In genomic region chr6:46945703-46946102, GRCm38 (mm10) we compare ENCODE assay signal across 28 mouse cellular contexts.
A peak's percentile ranks its signal among the peaks of the same experiment; 100 is the strongest.
DNase-seq lines count a peak whose midpoint lies in the region; ATAC-seq lines count a peak whose summit lies in the region.
"Had no signal": no experiment of that assay in that cellular context is flagged by ENCODE, and none has a peak within 500 bp of the region (broad histone marks: within the 10 kb centered on the region; RNA-seq: fewer than 3 reads in every experiment).

No protein-coding gene starts in this region.

- DNase-seq in forebrain, embryonic 11.5 days (ENCODE audit: low spot score): no peak
- DNase-seq in forebrain, embryonic 10.5 days (ENCODE audit: extremely low spot score, low spot score): no peak
- peak; percentile 61 for DNase-seq in forebrain, embryonic 14.5 days (ENCODE audit: low spot score)
- peak; percentile 8 for DNase-seq in retina, postnatal 1 day
- DNase-seq in retina, embryonic 14.5 days (ENCODE audit: low spot score): no peak
- DNase-seq: adrenal gland, postnatal 10 days; adrenal gland, postnatal 36 days; B cell, adult 2 months; cerebellum, adult 11 months; cerebellum, adult 2 months; cerebellum, adult 9-11 months; cerebellum, postnatal 25 days; embryo, embryonic 11 days; gastrocnemius, postnatal 10 days; gastrocnemius, postnatal 36 days; heart, adult 2 months; heart, postnatal 14 days; heart, postnatal 4 days; kidney, adult 18-20 months had no signal

- no peaks in the 10 kb centered on the region for H3K9me3 ChIP-seq in forebrain, embryonic 11.5 days (ENCODE audit: control insufficient read depth, low read length)
- no peaks in the 10 kb centered on the region for H3K9me3 ChIP-seq in forebrain, embryonic 10.5 days
- no peaks in the 10 kb centered on the region for H3K9me3 ChIP-seq in forebrain, embryonic 14.5 days (replicated peaks; ENCODE audit: control insufficient read depth, low read length)
- H3K9me3 ChIP-seq in forebrain, embryonic 16.5 days (ENCODE audit: control insufficient read depth, low read length): no peaks in the 10 kb centered on the region
- H3K9me3 ChIP-seq: G1E; heart, embryonic 10.5 days; heart, embryonic 13.5 days had no signal

- 43% methylated on average over 4 of the region's 4 CpGs for WGBS in forebrain, embryonic 11.5 days
- 51% methylated on average over 4 of the region's 4 CpGs for WGBS in forebrain, embryonic 10.5 days
- 23% methylated on average over 4 of the region's 4 CpGs for WGBS in forebrain, embryonic 14.5 days
- 31% methylated on average over 4 of the region's 4 CpGs for WGBS in forebrain, embryonic 16.5 days

- no peak overlapping the region for H3K4me3 ChIP-seq in forebrain, embryonic 11.5 days (ENCODE audit: low read depth, low read length)
- H3K4me3 ChIP-seq in forebrain, embryonic 10.5 days: no peak overlapping the region
- H3K4me3 ChIP-seq in forebrain, embryonic 14.5 days (ENCODE audit: low read depth, low read length): no peak overlapping the region
- H3K4me3 ChIP-seq in forebrain, embryonic 16.5 days (replicated peaks; ENCODE audit: low read length): no peak overlapping the region
- H3K4me3 ChIP-seq: heart, adult 2 months; heart, embryonic 10.5 days; heart, embryonic 13.5 days had no signal

- no peaks in the 10 kb centered on the region for H3K4me1 ChIP-seq in forebrain, embryonic 11.5 days (replicated peaks; ENCODE audit: control insufficient read depth, insufficient read depth, low read length)
- H3K4me1 ChIP-seq in forebrain, embryonic 10.5 days: peaks cover 10% of the 10 kb centered on the region; the same call in 1 of the 2 replicates
- 0 out of 2 replicates have a peak, but pooled peaks cover 4% of the 10 kb centered on the region for H3K4me1 ChIP-seq in forebrain, embryonic 14.5 days (ENCODE audit: control insufficient read depth, insufficient read depth, low read length)
- H3K4me1 ChIP-seq in forebrain, embryonic 16.5 days (replicated peaks; ENCODE audit: control insufficient read depth, insufficient read depth, low read length): no peaks in the 10 kb centered on the region
- H3K4me1 ChIP-seq: heart, embryonic 10.5 days; heart, embryonic 13.5 days had no signal

- no peak overlapping the region for H3K9ac ChIP-seq in forebrain, embryonic 11.5 days (ENCODE audit: low read length)
- H3K9ac ChIP-seq in forebrain, embryonic 14.5 days (ENCODE audit: low read length): no peak overlapping the region
- no peak overlapping the region for H3K9ac ChIP-seq in forebrain, embryonic 16.5 days (replicated peaks; ENCODE audit: low read depth, low read length)
- H3K9ac ChIP-seq: heart, embryonic 13.5 days; hindbrain, embryonic 14.5 days had no signal

- H3K27ac ChIP-seq in forebrain, embryonic 11.5 days (ENCODE audit: low read depth, low read length): no peak overlapping the region
- no peak overlapping the region for H3K27ac ChIP-seq in forebrain, embryonic 10.5 days
- no peak overlapping the region for H3K27ac ChIP-seq in forebrain, embryonic 14.5 days (ENCODE audit: low read depth, low read length)
- H3K27ac ChIP-seq in forebrain, embryonic 16.5 days (ENCODE audit: low read length): no peak overlapping the region
- H3K27ac ChIP-seq: heart, adult 2 months; heart, embryonic 10.5 days; heart, embryonic 13.5 days; hindbrain, embryonic 14.5 days had no signal

- no peaks in the 10 kb centered on the region for H3K27me3 ChIP-seq in forebrain, embryonic 11.5 days (ENCODE audit: control insufficient read depth, insufficient read depth, low read length)
- no peaks in the 10 kb centered on the region for H3K27me3 ChIP-seq in forebrain, embryonic 10.5 days (ENCODE audit: poor library complexity, severe bottlenecking)
- H3K27me3 ChIP-seq in forebrain, embryonic 14.5 days (replicated peaks; ENCODE audit: control insufficient read depth, insufficient read depth, low read length): no peaks in the 10 kb centered on the region
- no peaks in the 10 kb centered on the region for H3K27me3 ChIP-seq in forebrain, embryonic 16.5 days (replicated peaks; ENCODE audit: control insufficient read depth, insufficient read depth, low read length)
- H3K27me3 ChIP-seq: CH12.LX; heart, embryonic 13.5 days; Patski had no signal

- H3K36me3 ChIP-seq in forebrain, embryonic 11.5 days (ENCODE audit: control insufficient read depth, insufficient read depth, low read length): no peaks in the 10 kb centered on the region
- H3K36me3 ChIP-seq in forebrain, embryonic 10.5 days (replicated peaks): no peaks in the 10 kb centered on the region
- no peaks in the 10 kb centered on the region for H3K36me3 ChIP-seq in forebrain, embryonic 14.5 days (ENCODE audit: control insufficient read depth, insufficient read depth, low read length)
- no peaks in the 10 kb centered on the region for H3K36me3 ChIP-seq in forebrain, embryonic 16.5 days (ENCODE audit: control insufficient read depth, insufficient read depth)
- H3K36me3 ChIP-seq: G1E; heart, embryonic 10.5 days; heart, embryonic 13.5 days had no signal

- H3K4me2 ChIP-seq in forebrain, embryonic 11.5 days (ENCODE audit: low read depth, low read length, severe bottlenecking): no peak overlapping the region
- no peak overlapping the region for H3K4me2 ChIP-seq in forebrain, embryonic 14.5 days (ENCODE audit: low read length)
- H3K4me2 ChIP-seq in forebrain, embryonic 16.5 days (ENCODE audit: low read length): no peak overlapping the region
- H3K4me2 ChIP-seq: heart, embryonic 13.5 days; hindbrain, embryonic 14.5 days had no signal

- peak; percentile 65 for ATAC-seq in forebrain, embryonic 11.5 days (replicated peaks; ENCODE audit: low FRiP score)
- ATAC-seq in forebrain, embryonic 14.5 days: peak; percentile 57; the same call in 1 of the 2 replicates
- ATAC-seq in forebrain, embryonic 16.5 days: no peak
- no peak for ATAC-seq in inflammation-experienced regulatory T-cells, adult 6 months
- ATAC-seq: intestine, embryonic 16.5 days; Patski had no signal

Comparison
In these comparisons a context has a peak if more than half of its experiments do, and no peak if none do; other contexts are left out.
1. ATAC-seq: peak in forebrain, embryonic 11.5 days (single experiment) and forebrain, embryonic 14.5 days (single experiment); none in forebrain, embryonic 16.5 days (single experiment) and inflammation-experienced regulatory T-cells, adult 6 months (single experiment).
2. DNase-seq: peak in forebrain, embryonic 14.5 days (single experiment) and retina, postnatal 1 day (single experiment); none in forebrain, embryonic 11.5 days (single experiment), forebrain, embryonic 10.5 days (single experiment) and retina, embryonic 14.5 days (single experiment).